Mouse (Mus musculus) forebrain, embryonic 11.5 days (tissue): ENCODE measurements around the gene Fdx1. TPM values are rescaled to one million over a fixed set of nuclear protein-coding genes. Genes with fewer than 3 reads are reported as not detected.
A peak's percentile ranks its signal among the peaks of the same experiment; 100 is the strongest.

Experiments used
- ATAC-seq: fragments of 200-750 bp; cut with Nextera tagmentation; replicated peaks from 2 replicates; pipeline ENCODE4 v1.8.0; 2017; ENCODE audit warnings: moderate TSS enrichment; ENCODE audit not compliant: low FRiP score
- DNase-seq: peaks from one replicate; pipeline ENCODE4 v3.0.0-alpha.2; 2017; ENCODE audit warnings: low spot score
- H3K27ac ChIP-seq: fragments of 300-500 bp; sonication (generic); 2 replicates; pipeline ENCODE4 v1.5.1; 2014; ENCODE audit warnings: low read depth, low read length
- H3K27me3 ChIP-seq: fragments of 300-500 bp; sonication (generic); 2 replicates; pipeline ENCODE4 v1.6.1; 2014; ENCODE audit warnings: mild to moderate bottlenecking, low read length, mixed read lengths; ENCODE audit not compliant: control insufficient read depth, insufficient read depth
- H3K36me3 ChIP-seq: fragments of 300-500 bp; sonication (generic); 2 replicates; pipeline ENCODE4 v1.6.1; 2014; ENCODE audit warnings: mild to moderate bottlenecking, low read length, moderate library complexity, mixed read lengths; ENCODE audit not compliant: control insufficient read depth, insufficient read depth
- H3K4me1 ChIP-seq: fragments of 300-500 bp; sonication (generic); replicated peaks from 2 replicates; pipeline ENCODE4 v1.6.1; 2014; ENCODE audit warnings: low read length, mixed read lengths; ENCODE audit not compliant: control insufficient read depth, insufficient read depth
- H3K4me2 ChIP-seq: fragments of 300-500 bp; sonication (generic); 2 replicates; pipeline ENCODE4 v1.6.1; 2014; ENCODE audit warnings: low read depth, mild to moderate bottlenecking, low read length, moderate library complexity, mixed read lengths; ENCODE audit not compliant: severe bottlenecking
- H3K4me3 ChIP-seq: fragments of 300-500 bp; sonication (generic); 2 replicates; pipeline ENCODE4 v1.5.1; 2014; ENCODE audit warnings: low read depth, low read length
- H3K9ac ChIP-seq: fragments of 300-500 bp; sonication (generic); 2 replicates; pipeline ENCODE4 v1.6.1; 2014; ENCODE audit warnings: low read length
- H3K9me3 ChIP-seq: fragments of 300-500 bp; sonication (generic); 2 replicates; pipeline ENCODE4 v1.6.1; 2016; ENCODE audit warnings: low read length, mixed read lengths; ENCODE audit not compliant: control insufficient read depth
- WGBS: fragments of 180-500 bp; shearing (Covaris S2); extraction: QIAGEN DNeasy Blood & Tissue Kit; methylation state at CpG from one replicate; pipeline ENCODE4 v1.1.7; 2014; 5-methylcytosine and 5-hydroxymethylcytosine counted together
- polyA plus RNA-seq: library from polyadenylated mRNA; unstranded; fragments of >200 nt; fragmentation: Nextera tagmentation; extraction: Ambion mirVana; gene quantifications from 2 replicates; pipeline ENCODE4 v1.2.1, GENCODE M21; 2014

The Fdx1 gene
- polyA plus RNA-seq: 50.1 and 51.4 TPM in 2 replicates

DNA sequence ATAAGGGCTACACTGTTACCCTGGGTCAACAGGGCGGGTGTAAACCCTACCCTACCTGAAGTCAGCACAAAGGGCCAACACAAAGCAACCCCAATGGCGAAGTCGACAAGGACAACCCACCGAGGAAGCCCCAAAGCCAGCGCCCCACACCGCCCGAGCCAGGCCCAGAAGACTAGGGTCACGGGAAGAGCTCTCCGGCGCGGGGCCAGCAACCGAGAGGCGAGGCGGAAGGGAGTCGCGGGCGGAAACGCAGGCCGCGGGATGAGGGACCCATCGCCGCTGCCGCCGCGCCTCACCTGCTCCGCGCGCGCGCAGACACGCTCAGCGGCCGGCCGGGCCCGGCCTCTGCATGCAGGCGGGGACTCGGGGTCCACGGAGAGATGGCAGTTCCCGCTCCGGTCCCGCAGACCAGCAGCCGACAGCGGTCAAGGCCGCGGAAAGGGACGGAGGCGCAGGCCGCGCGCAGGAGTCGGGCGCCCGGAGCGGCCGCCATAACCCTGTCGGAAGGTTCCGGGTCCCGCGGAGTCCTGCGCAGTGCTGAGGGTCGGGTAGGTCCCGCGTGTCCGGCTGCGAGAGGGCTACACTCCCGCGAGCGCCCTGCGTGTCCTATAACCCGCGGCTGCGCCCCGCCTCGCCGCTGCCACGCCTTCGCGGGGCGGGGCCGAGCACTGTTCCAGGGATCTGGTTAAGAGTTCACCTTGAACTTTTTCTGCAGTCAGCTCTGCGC, at the start of gene Fdx1:
Gene Fdx1 (minus strand): TSS at position 582 of the 727 bp plus-strand sequence.
- Histone ChIP-seq H3K27me3 (no peaks in the 10 kb centered on the region), H3K4me3 (peak within 1 kb of the TSS; percentile 77), H3K9ac (peak within 1 kb of the TSS; percentile 72), H3K36me3 (no peaks in the 10 kb centered on the region), H3K4me1 (no peaks in the 10 kb centered on the region; the same call in 1 of the 2 replicates), H3K4me2 (peak within 1 kb of the TSS; percentile 61), H3K27ac (no peak within 1 kb of the TSS), H3K9me3 (no peaks in the 10 kb centered on the region; the same call in 1 of the 2 replicates)
- DNase-seq (peak; percentile 83), ATAC-seq (peak; percentile 92)
- under 1% methylated on average over 80 of the region's 81 CpGs for WGBS

DNA sequence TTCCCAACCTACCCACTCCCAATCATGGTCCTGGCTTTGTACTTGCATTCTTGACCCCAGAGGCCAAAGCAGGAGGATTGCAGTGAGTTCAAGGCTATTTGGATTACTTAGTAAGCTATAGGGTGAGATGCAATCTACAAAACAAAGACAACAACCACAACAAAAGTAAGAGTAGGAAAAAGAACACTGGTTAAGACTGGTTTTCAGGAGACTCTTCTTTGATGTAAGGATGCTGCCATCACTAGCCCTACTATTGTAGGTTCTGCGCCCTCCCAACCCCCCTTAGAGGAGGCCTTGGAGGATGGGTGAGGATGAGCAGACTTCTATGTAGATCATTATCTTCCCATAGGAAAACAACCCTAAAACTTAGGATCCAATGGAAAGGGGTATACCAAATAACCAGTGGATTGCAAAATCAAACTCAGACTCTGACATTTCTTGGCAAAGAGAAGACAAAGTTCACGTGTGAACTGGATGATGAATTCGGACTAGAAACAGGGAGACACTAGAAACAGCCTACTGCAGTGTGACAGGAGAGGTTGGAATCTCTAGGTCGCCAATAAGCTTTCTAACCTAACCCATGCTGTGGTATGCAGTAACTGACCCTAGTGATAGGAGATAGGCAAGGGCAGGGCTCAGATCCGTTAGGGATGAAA, 49.6 kb upstream of the Fdx1 start:
- Histone ChIP-seq H3K4me2 (no peak overlapping the region), H3K4me1 (no peaks in the 10 kb centered on the region), H3K4me3 (no peak overlapping the region), H3K36me3 (no peaks in the 10 kb centered on the region), H3K27ac (no peak overlapping the region), H3K9me3 (no peaks in the 10 kb centered on the region), H3K9ac (no peak overlapping the region), H3K27me3 (no peaks in the 10 kb centered on the region)
- ATAC-seq (no peak), DNase-seq (no peak)
- 84% methylated on average over 5 of the region's 5 CpGs for WGBS

GRCm38 (mm10) chr9:52012311-52012710, 49.0 kb upstream of the Fdx1 start:
- 100% methylated on average over 1 of the region's 1 CpGs for WGBS
- Histone ChIP-seq H3K27ac (no peak overlapping the region), H3K9me3 (no peaks in the 10 kb centered on the region), H3K4me1 (no peaks in the 10 kb centered on the region), H3K36me3 (no peaks in the 10 kb centered on the region), H3K9ac (no peak overlapping the region), H3K4me3 (no peak overlapping the region), H3K4me2 (no peak overlapping the region), H3K27me3 (no peaks in the 10 kb centered on the region)
- ATAC-seq (no peak), DNase-seq (no peak)

DNA sequence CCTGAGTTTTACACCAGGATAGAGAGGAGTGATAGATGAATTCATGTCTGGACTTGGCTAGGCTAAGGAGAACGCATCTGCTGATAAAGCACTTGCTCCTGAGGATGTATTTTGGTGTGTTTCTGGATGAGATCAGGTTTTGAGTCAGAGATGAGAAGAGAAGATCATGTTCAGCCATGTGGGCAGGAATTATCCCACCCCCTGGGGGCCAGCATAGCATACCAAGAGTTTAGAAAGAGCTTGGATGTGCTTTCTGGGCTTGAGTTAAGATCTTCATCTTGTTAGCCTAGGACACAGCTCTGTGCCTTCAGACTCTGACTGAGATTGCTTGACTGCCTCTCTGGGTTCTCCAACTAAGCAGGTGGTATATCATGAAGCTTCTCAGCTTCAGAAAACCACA, 45.2 kb upstream of the Fdx1 start:
- ATAC-seq (no peak), DNase-seq (no peak)
- no peak overlapping the region for H3K4me2 ChIP-seq
- no peaks in the 10 kb centered on the region for H3K27me3 ChIP-seq
- H3K9me3 ChIP-seq: no peaks in the 10 kb centered on the region
- no peak overlapping the region for H3K4me3 ChIP-seq
- H3K4me1 ChIP-seq: no peaks in the 10 kb centered on the region
- no peak overlapping the region for H3K9ac ChIP-seq
- H3K27ac ChIP-seq: no peak overlapping the region
- H3K36me3 ChIP-seq: no peaks in the 10 kb centered on the region
- 88% methylated on average over 1 of the region's 1 CpGs for WGBS

DNA sequence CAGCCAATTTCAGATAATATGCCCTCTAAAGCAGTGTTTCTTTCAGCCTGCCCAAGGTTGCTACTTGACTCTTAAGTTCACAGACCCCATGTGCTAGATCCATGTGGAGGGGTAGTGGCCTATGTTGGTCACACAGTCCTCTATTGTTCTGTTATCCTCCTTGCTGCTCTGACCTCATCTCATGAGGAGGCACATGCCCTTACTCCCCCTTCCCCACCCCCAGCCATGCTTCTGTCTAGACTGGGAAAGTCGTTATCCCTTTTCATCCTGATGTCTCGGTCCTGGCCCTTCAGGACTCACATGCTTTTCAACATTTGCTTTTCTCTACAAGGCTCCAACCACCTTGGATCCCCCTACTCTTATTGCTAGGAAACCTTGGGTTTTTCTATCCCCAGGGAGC, 44.0 kb upstream of the Fdx1 start:
- no peak for ATAC-seq
- DNase-seq: no peak
- Histone ChIP-seq H3K4me3 (no peak overlapping the region), H3K36me3 (no peaks in the 10 kb centered on the region), H3K27me3 (no peaks in the 10 kb centered on the region), H3K9ac (no peak overlapping the region), H3K4me2 (no peak overlapping the region), H3K4me1 (no peaks in the 10 kb centered on the region), H3K27ac (no peak overlapping the region), H3K9me3 (no peaks in the 10 kb centered on the region)
- 41% methylated on average over 2 of the region's 2 CpGs for WGBS

GRCm38 (mm10) chr9:52003501-52003900, 40.1 kb upstream of the Fdx1 start:
- no peak overlapping the region for H3K9ac ChIP-seq
- no peak overlapping the region for H3K4me3 ChIP-seq
- H3K4me2 ChIP-seq: no peak overlapping the region
- DNase-seq: no peak
- no peak for ATAC-seq
- H3K27me3 ChIP-seq: no peaks in the 10 kb centered on the region
- H3K36me3 ChIP-seq: no peaks in the 10 kb centered on the region
- 88% methylated on average over 4 of the region's 4 CpGs for WGBS
- no peaks in the 10 kb centered on the region for H3K9me3 ChIP-seq
- no peaks in the 10 kb centered on the region for H3K4me1 ChIP-seq
- H3K27ac ChIP-seq: no peak overlapping the region

GRCm38 (mm10) chr9:51995331-51996099, 32.2 kb upstream of the Fdx1 start:
- no peaks in the 10 kb centered on the region for H3K27me3 ChIP-seq
- H3K4me2 ChIP-seq: no peak overlapping the region
- 79% methylated on average over 5 of the region's 5 CpGs for whole genome bisulfite sequencing
- no peaks in the 10 kb centered on the region for H3K9me3 ChIP-seq
- no peaks in the 10 kb centered on the region for H3K4me1 ChIP-seq
- no peak overlapping the region for H3K27ac ChIP-seq
- H3K4me3 ChIP-seq: no peak overlapping the region
- DNase-seq (no peak), ATAC-seq (no peak)
- H3K36me3 ChIP-seq: no peaks in the 10 kb centered on the region
- H3K9ac ChIP-seq: no peak overlapping the region

DNA sequence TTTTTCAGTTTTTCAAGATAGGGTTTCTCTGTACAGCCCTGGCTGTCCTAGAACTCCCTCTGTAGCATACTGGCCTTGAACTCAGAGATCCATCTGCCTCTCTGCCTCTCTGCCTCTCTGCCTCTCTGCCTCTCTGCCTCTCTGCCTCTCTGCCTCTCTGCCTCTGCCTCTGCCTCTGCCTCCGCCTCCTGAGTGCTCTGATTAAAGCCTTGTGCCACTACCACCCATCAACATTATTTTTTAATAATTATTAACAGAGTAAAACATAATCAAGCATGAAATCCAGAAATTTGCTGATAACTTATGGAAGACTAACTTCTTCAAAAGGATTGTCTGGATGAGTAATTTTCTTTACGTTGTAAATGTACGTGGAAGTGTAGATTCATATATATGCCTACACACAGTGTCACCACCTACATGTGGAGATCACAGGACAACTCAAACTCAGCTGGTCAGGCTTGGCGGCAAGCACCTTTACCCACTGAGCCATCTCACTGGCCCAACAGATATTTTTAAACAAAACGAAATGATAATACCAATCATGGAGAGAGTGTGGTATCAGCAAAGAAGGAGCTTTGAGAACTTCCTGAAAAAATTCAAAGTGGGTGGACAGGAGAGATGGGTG, 31.4 kb upstream of the Fdx1 start:
- H3K9me3 ChIP-seq: no peaks in the 10 kb centered on the region

More for the DNA sequence above, 31.4 kb upstream of the Fdx1 start:
- H3K4me2 ChIP-seq: no peak overlapping the region
- no peaks in the 10 kb centered on the region for H3K4me1 ChIP-seq
- no peaks in the 10 kb centered on the region for H3K27me3 ChIP-seq
- WGBS: 90% methylated on average over 5 of the region's 5 CpGs
- H3K4me3 ChIP-seq: no peak overlapping the region
- H3K27ac ChIP-seq: no peak overlapping the region
- ATAC-seq (no peak), DNase-seq (no peak)
- H3K9ac ChIP-seq: no peak overlapping the region
- H3K36me3 ChIP-seq: no peaks in the 10 kb centered on the region
